Mouse (Mus musculus) limb, embryonic 10.5 days (tissue): Measurements from ENCODE around the gene Lix1l. TPM values are rescaled to one million over a fixed set of nuclear protein-coding genes. Genes with fewer than 3 reads are reported as not detected.

Source experiments
- DNase-seq: peaks from one replicate; pipeline ENCODE4 v3.0.0-alpha.2; 2017; ENCODE audit warnings: low spot score
- H3K27ac ChIP-seq: fragments of 300-500 bp; sonication (generic); 2 replicates; pipeline ENCODE4 v1.5.1; 2016; ENCODE audit warnings: mild to moderate bottlenecking
- H3K27me3 ChIP-seq: fragments of 300-500 bp; sonication (generic); 2 replicates; pipeline ENCODE4 v1.6.1; 2016; ENCODE audit warnings: low read depth, mild to moderate bottlenecking; ENCODE audit not compliant: poor library complexity, severe bottlenecking
- H3K36me3 ChIP-seq: fragments of 300-500 bp; sonication (generic); 2 replicates; pipeline ENCODE4 v1.6.1; 2016; ENCODE audit warnings: mild to moderate bottlenecking, moderate library complexity
- H3K4me1 ChIP-seq: fragments of 300-500 bp; sonication (generic); 2 replicates; pipeline ENCODE4 v1.6.1; 2016
- H3K4me3 ChIP-seq: fragments of 300-500 bp; sonication (generic); 2 replicates; pipeline ENCODE4 v1.5.1; 2016; ENCODE audit warnings: mild to moderate bottlenecking, moderate library complexity
- H3K9me3 ChIP-seq: fragments of 300-500 bp; sonication (generic); replicated peaks from 2 replicates; pipeline ENCODE4 v1.6.1; 2016; ENCODE audit warnings: mild to moderate bottlenecking
- WGBS: fragments of 180-500 bp; shearing (Covaris S2); methylation state at CpG from one replicate; pipeline ENCODE4 v1.1.7; 2016; 5-methylcytosine and 5-hydroxymethylcytosine counted together
- polyA plus RNA-seq: library from polyadenylated mRNA; unstranded; fragments of >200 nt; fragmentation: Nextera tagmentation; extraction: Ambion mirVana; gene quantifications from 2 replicates; pipeline ENCODE4 v1.2.1, GENCODE M21; 2016

Lix1l gene
- polyA plus RNA-seq, 1 experiment from 2014 or later = 4.5 TPM

DNA sequence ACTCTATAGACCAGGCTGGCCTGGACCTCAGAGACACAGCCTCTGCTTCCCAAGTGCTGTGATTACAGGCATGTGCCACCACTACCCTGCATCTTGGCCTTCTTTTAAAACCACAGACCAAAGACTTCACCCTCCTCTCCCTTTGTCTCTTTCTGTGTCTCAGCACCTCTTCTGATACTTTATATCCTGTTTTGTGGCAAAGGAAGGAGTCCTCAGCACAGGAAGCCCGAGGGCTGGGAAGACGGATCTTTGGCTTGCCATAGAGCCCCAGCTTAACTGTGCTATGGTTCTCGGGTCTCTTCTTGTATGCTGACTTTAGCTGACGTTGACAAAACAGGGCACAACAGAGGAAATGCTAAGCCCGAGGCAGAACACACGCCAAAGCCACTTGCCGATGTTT is 30.3 kb upstream of the Lix1l start:
- DNase-seq = no peak
- Histone ChIP-seq H3K27me3 (no peaks in the 10 kb centered on the region), H3K4me1 (peaks cover 23% of the 10 kb centered on the region), H3K4me3 (no peak overlapping the region), H3K36me3 (no peaks in the 10 kb centered on the region), H3K9me3 (no peaks in the 10 kb centered on the region), H3K27ac (peak overlapping the region; percentile 7; the same call in 1 of the 2 replicates)
- WGBS = 78% methylated on average over 7 of the region's 7 CpGs

DNA sequence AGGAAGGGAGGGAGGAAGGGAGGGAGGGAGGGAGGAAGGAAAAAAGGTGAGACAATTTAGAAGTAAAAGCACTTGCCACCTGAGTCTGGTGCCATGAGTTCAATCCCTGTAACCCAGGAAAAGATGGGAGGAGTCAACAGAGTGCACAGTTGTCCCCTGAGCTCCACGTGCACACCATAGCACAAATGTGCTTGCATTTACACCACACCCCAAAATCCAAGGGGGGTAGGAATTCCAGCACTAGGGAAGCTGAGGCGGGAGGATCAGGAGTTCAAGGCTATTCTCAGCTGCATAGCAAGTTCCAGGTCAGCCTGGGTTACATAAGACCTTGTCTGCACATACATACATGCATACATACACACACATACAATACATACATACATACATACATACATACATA is 29.6 kb upstream of the Lix1l start:
- Histone ChIP-seq H3K36me3 (no peaks in the 10 kb centered on the region), H3K27me3 (no peaks in the 10 kb centered on the region), H3K4me3 (no peak overlapping the region), H3K9me3 (no peaks in the 10 kb centered on the region), H3K27ac (no peak overlapping the region), H3K4me1 (peaks cover 30% of the 10 kb centered on the region)
- DNase-seq = no peak
- 78% methylated on average over 2 of the region's 2 CpGs for WGBS

DNA sequence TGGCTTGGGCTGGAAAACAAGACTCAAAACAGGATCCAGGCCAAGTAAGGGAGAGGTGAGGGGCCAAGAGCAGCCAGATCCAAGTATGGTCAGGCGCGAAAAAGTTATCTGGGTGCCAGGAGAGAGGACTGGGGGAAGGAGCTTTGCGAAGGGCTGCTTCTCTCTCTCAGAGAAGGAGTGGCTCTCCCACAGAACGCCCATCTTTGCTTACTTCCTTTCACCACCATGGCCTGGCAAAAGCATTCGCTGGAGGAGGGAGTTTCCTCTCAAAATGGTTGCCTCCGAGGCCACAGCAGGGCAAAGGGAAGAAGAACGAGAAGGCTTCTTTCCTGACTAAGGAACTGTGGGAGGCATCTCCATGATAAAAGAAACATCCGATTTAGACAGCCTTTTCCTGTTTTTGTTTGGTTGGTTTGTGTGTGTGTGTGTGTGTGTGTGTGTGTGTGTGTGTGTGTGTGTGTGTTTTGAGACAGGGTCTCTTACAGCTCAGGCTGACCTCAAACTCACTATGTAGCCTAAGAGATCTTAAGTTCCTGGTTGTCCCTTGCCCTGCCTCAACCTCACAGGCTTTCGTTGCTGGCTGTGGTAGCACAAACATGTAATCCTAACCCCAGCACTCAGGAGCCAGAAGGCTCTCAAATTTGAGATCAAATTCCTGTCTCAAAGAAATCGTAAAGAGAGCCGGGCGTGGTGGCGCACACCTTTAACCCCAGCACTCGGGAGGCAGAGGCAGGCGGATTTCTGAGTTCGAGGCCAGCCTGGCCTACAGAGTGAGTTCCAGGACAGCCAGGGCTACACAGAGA is 28.9 kb upstream of the Lix1l start:
- 82% methylated on average over 16 of the region's 16 CpGs for WGBS
- peak overlapping the region; percentile 30; the same call in 1 of the 2 replicates for H3K27ac ChIP-seq
- H3K9me3 ChIP-seq = no peaks in the 10 kb centered on the region
- H3K4me3 ChIP-seq = no peak overlapping the region
- no peak for DNase-seq
- H3K36me3 ChIP-seq = no peaks in the 10 kb centered on the region
- H3K27me3 ChIP-seq = no peaks in the 10 kb centered on the region
- H3K4me1 ChIP-seq = peaks cover 33% of the 10 kb centered on the region

DNA sequence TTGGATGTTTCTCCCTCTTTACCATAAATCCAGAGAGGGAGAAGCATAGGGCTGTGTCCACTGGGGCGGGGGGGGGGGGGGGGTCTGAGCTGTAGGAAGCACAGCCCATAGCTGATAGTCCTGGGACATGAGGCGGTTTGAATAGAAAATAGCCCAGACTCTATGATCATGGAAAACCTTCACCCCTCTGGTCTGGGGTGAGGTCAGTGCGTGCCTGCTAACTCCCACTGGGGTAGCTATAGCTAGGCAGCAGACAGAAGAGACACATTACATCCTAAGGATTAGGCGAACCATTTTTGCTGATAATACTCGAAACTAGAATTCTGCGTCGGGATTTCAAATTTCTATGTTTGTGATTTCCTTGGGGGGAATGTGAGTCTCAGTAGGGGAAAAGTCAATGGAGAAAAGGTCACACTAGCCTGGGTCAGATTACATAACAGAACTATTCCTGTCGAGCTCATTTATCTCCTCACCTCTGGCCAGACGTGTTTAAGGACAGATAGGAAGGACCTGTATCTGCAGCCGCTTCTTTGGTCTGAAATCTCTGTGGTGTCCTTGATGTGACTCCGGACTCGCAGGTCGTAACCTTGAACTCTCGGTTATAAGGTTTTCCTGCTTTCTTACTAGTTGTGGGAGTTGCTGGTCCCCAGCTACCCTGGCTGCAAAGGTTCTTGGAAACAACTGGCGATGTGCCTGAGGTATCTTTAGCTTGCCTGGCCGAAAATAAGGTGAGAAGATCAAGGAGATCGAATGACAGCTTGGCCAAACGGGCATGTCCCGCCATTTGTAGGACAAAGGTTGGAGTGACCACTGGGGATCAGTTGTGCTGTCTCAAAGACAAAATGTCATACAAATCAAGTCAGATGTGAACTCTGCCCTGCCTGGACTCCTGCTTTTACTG is 27.1 kb upstream of the Lix1l start:
- H3K27ac ChIP-seq = no peak overlapping the region
- H3K4me3 ChIP-seq = no peak overlapping the region
- H3K36me3 ChIP-seq = no peaks in the 10 kb centered on the region
- DNase-seq = no peak
- no peaks in the 10 kb centered on the region for H3K27me3 ChIP-seq
- WGBS = 73% methylated on average over 19 of the region's 19 CpGs
- H3K4me1 ChIP-seq = peaks cover 42% of the 10 kb centered on the region
- no peaks in the 10 kb centered on the region for H3K9me3 ChIP-seq

DNA sequence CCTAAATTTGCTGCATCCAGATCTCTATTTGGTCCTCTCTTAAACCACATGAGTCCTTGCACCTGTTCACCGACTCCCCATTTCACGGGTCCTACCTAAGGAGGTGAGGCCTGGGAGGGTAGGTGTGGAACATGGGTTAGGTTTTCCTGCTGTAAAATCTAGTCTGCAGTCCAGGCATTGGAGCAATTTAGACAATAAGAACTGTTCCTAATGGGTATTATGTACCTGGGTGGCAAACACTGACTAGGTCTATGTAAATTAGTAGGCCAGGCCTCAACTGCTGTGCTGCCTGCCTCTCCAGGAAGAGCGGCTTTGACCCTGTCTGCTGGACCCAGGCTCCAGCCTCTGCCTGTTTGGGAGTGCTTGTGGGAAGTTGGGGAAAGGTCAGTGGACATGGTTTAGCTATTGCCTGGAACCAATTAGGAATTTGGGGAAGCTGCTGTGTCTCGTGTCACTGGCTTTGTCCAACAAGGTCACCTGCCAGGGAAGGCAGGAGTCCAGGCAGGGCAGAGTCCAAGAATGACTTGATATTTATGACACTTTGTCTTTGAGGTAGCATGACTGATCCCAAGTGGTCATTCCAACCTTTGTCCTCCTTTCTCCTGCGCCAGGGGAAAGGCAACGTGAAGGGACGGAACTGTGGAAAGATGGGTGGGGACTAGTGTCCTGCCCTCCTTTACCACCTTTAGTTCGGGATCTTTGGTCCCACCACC is 25.5 kb upstream of the Lix1l start:
- Histone ChIP-seq H3K4me1 (peaks cover 51% of the 10 kb centered on the region), H3K27ac (peak overlapping the region; percentile 79), H3K4me3 (no peak overlapping the region), H3K27me3 (no peaks in the 10 kb centered on the region), H3K36me3 (no peaks in the 10 kb centered on the region), H3K9me3 (no peaks in the 10 kb centered on the region)
- DNase-seq = no peak
- WGBS = 86% methylated on average over 8 of the region's 8 CpGs

DNA sequence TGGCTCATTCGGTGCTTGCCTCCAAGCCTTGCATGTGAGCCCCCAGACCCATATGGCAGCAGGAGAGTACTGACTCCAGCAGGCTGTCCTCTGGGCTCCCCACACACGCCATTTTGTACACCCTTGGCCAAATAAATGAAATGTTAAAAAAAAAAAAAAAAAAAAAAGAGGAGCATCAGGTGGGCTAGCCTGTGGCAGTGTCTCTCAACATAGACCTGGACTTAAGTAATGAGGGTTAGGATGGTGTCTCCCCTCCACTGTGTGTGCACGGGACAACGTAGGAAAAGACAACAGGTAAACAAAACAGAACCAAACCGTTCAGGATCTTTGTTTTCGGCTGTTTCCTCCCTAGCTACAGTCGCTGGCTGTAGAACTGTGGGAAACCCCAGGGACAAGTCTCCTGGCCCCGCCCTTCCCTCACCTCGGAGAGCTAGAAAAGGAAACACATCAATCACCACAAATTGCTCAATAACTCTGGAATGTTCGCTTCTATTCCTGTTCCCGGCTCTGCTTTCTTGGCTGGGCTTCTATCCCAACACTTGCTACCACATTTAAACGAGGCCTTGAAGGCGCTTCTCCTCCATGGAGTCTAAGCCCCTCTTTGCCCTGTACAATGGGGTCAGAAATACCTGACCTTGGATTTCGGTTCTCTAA is 24.8 kb upstream of the Lix1l start:
- peak; percentile 51 for DNase-seq
- peaks cover 52% of the 10 kb centered on the region for H3K4me1 ChIP-seq
- H3K9me3 ChIP-seq = no peaks in the 10 kb centered on the region
- peaks cover 2% of the 10 kb centered on the region; the same call in 1 of the 2 replicates for H3K27me3 ChIP-seq
- H3K27ac ChIP-seq = peak overlapping the region; percentile 79
- H3K36me3 ChIP-seq = no peaks in the 10 kb centered on the region
- H3K4me3 ChIP-seq = peak overlapping the region; percentile 38
- WGBS = 53% methylated on average over 14 of the region's 14 CpGs

DNA sequence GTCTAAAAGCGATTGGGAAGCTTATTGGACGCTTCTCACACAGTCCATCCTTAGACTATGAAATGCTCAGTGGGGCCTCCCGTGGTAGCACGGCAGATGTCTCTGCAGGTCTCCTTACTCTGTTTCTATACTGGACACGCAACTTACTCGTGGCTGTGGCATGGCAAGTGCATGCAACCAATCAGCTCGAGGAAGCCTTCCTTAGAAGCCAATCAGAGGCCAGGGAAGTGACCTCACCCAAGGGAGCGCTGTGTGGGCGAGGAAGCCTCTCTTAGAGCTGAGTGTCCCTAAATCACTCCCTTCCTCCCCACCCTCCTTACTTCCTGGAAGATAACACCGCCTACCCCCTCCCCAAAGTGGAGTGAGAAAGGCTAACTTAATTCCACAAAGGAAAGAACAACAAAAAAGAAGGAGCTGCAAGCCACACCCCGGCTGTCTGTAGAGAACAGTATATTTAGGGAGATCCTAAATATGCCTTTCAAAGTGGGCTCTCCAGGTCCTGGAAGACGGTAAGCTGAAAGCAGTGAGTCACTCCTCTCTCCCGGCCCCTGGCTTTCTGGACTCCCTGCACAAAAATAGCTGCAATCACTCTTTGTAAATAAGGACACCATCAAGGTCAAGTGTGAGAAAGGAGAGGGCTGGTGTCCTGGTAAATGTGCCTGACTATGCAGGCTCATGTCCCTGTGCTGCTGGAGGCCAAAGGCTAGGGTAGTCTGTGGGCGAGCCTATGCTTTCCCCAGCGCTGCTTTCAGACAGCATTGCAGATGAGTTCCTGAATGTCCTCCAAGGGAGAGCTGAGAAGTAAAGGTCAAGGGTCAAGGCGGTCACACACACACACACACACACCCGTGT is 24.0 kb upstream of the Lix1l start, which contains the start of gene Gm16253:
Gene Gm16253 (plus strand): TSS at position 295 of the 852 bp plus-strand sequence.
- DNase-seq = peak; percentile 79
- H3K4me3 ChIP-seq = peak within 1 kb of the TSS; percentile 38
- 38% methylated on average over 17 of the region's 17 CpGs for WGBS
- no peaks in the 10 kb centered on the region for H3K9me3 ChIP-seq
- H3K36me3 ChIP-seq = no peaks in the 10 kb centered on the region
- peak within 1 kb of the TSS; percentile 79 for H3K27ac ChIP-seq
- peaks cover 10% of the 10 kb centered on the region for H3K27me3 ChIP-seq
- H3K4me1 ChIP-seq = peaks cover 52% of the 10 kb centered on the region

DNA sequence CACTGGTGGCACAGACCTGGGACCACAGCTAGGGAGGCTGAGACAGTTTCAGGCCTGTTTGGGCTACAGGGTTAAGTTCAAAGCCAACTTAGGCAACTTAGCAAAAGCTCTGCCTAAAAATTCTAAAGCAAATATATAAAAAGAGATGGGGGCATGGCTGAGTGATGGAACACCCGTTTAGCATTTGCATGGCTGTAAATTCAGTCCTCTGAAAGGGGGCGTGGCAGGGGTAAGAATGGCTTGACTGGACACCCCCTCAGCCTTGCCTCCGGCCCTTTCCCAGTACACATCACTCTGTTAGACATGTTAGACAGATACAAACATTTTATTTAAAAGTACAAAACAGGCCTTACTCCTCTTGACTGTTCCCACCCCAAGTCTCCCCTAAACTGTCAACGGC is 23.4 kb upstream of the Lix1l start:
- peaks cover 11% of the 10 kb centered on the region for H3K27me3 ChIP-seq
- peak overlapping the region; percentile 79 for H3K27ac ChIP-seq
- no peak for DNase-seq
- 80% methylated on average over 4 of the region's 4 CpGs for WGBS
- H3K4me1 ChIP-seq = peaks cover 52% of the 10 kb centered on the region
- no peak overlapping the region for H3K4me3 ChIP-seq
- no peaks in the 10 kb centered on the region for H3K36me3 ChIP-seq
- no peaks in the 10 kb centered on the region for H3K9me3 ChIP-seq

DNA sequence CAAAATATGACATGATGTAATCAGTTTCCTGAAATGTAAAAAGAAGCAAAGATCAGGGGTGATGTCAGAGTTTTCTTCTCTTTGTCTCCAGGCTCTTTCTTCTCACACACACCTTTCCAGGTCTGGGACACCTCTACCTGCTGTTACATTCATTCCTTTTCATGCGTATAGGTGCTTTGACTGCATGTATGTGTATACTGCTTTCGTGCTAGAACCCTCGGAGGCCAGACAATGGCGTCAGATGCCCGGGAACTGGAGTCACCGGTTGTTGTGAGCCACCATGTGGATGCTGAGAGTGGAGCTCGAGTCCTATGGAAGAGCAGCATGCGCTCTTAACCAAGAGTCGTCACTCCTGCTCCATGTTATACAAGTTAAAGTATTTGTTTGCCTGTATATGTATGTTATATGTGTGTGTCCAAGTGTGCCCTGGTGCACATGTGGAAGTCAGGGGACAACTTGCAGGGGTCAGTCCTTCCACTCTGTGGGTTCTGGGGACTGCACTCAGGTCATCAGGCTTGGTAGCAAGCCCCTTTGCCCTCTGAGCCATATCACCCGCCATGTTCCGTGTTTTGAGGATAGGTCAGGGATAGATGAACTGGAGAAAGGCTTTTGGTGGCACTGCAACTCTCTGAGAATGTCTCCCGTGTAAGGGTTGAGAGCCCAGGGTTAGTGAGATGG is 22.2 kb upstream of the Lix1l start:
- no peak overlapping the region for H3K4me3 ChIP-seq
- no peak for DNase-seq
- peak overlapping the region; percentile 42; the same call in 1 of the 2 replicates for H3K27ac ChIP-seq
- WGBS = 85% methylated on average over 12 of the region's 12 CpGs
- no peaks in the 10 kb centered on the region for H3K36me3 ChIP-seq
- H3K27me3 ChIP-seq = peaks cover 11% of the 10 kb centered on the region
- H3K4me1 ChIP-seq = peaks cover 50% of the 10 kb centered on the region
- no peaks in the 10 kb centered on the region for H3K9me3 ChIP-seq

DNA sequence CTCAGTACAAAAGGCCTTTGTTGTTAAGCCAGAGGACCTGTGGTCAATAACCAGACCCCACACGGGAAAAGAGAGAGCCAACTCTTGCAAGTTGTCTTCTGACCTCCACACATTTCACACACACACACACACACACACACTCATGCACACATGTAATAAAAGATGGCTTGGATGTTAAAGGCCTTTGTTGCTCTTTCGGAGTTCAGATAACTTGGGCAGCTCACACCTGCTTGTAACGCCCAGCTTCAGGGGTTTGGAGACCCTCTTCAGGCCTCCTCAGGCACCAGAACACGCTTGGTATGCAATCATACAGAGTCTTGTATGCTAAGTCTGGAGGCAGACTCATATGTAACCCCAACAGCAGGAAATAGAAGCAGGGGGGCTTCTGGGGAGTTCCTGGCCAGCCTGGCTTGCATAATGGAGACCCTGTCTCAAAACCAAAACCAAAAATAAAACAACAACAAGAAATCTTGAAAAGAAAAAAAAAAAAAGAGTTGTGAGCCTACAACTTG is 21.7 kb upstream of the Lix1l start:
- peaks cover 44% of the 10 kb centered on the region for H3K4me1 ChIP-seq
- no peaks in the 10 kb centered on the region for H3K9me3 ChIP-seq
- 81% methylated on average over 4 of the region's 4 CpGs for WGBS
- no peak overlapping the region for H3K4me3 ChIP-seq
- peaks cover 11% of the 10 kb centered on the region for H3K27me3 ChIP-seq
- H3K36me3 ChIP-seq = no peaks in the 10 kb centered on the region
- DNase-seq = no peak
- H3K27ac ChIP-seq = peak overlapping the region; percentile 42; the same call in 1 of the 2 replicates

DNA sequence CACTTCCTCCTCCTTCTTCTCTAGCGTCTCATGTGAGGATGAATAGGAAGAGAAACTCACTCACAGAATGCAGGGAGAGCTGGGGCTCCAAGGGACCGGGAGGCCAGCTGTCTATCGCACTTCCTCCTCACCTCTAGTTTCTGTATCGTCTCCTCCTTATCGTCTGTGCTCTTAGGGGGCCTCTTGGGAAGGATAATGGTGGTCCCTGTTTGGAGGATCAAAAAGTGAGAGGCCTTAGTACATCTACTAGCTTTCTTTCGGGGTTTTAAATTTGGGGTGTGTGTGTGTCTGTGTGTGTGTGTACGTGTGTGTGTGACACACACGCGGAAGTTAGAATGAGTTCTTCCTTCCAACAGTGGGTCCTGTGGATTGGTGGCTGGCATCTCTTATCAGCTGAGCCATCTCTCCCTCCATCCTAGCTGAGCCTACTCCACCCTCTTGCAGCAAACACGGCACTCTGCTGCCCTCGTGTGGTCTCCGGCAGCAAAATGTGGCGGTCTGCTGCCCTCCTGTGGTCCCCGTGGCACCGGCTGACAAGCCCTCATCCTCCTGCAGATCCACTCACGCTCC is 21.0 kb upstream of the Lix1l start:
- Histone ChIP-seq H3K27ac (0 out of 2 replicates have a peak overlapping the region, but pooled peaks have one; percentile 25), H3K4me1 (peaks cover 44% of the 10 kb centered on the region), H3K9me3 (no peaks in the 10 kb centered on the region), H3K36me3 (no peaks in the 10 kb centered on the region), H3K27me3 (peaks cover 11% of the 10 kb centered on the region), H3K4me3 (peak overlapping the region; percentile 42)
- DNase-seq = peak; percentile 94
- WGBS = 11% methylated on average over 16 of the region's 16 CpGs
